Mouse (Mus musculus): ENCODE measurements around the gene Gm4792. TPM values are rescaled to one million over a fixed set of nuclear protein-coding genes. Genes with fewer than 3 reads are reported as not detected.

Gm4792 gene
- total and polyA plus RNA-seq, 2 experiments, result not detected

DNA sequence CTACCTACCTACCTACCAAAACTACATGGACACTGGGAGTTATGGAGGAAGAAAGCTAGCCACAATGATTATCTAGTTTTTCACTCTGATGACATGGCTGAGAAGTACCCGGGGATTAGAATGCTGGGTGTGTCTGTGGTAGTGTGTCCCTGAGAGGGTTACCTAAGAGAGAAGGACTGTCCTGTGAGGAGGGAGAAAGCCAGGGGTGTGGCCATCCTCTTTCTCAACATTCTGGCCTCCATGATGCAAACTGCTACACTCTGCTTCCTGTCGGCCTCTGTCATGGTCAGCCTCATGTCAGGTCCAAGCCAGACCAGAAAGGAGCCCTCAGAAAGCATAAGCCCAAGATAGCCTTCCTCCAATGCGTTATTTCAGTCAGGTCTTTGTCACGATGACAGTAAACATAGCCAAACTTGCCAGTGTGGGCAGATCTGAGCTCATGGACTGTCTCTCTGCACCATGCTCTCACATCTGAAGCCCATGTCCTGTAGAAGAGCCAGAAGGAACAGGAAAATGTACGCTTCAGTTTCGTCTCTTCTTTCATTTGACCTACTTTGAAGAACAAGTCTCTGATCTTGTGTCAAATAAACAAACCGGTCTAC, 50.7 kb downstream of the Gm4792 start:
- H3K36me3 ChIP-seq (ENCODE audit: control insufficient read depth, insufficient read depth, low read length), result no peaks in the 10 kb centered on the region
- H3K4me1 ChIP-seq (ENCODE audit: control insufficient read depth, insufficient read depth, low read length), result no peaks in the 10 kb centered on the region
- WGBS, result 88% methylated on average over 7 of the region's 7 CpGs
- no peak for DNase-seq (ENCODE audit: extremely low read depth, low read depth, low spot score)
- no peak overlapping the region for H3K27ac ChIP-seq (replicated peaks; ENCODE audit: insufficient read depth, low read depth, low read length)
- H3K4me3 ChIP-seq (ENCODE audit: insufficient read depth, low read depth, low read length), result no peak overlapping the region
- no peak overlapping the region for H3K9ac ChIP-seq (ENCODE audit: low read depth, low read length)
- H3K79me2 ChIP-seq (ENCODE audit: control insufficient read depth, insufficient read depth, low read length), result no peaks in the 10 kb centered on the region
- no peak for TF ChIP-seq CTCF (IDR thresholded peaks at IDR 0.05; ENCODE audit: low read depth, low read length)
- no peak for TF ChIP-seq POLR2A (IDR thresholded peaks at IDR 0.05; ENCODE audit: extremely low read depth, insufficient read depth, low read length)
- no peaks in the 10 kb centered on the region for H3K27me3 ChIP-seq (ENCODE audit: control insufficient read depth, insufficient read depth, low read length)

Other genes starting within 250 kb of the Gm4792 start
- gene Nr2c1, start 150.7 kb downstream of the Gm4792 start, total RNA-seq (2014; rRNA removed), result 6.4 and 8.3 TPM in 2 replicates
- gene Nr2c1, start 150.7 kb downstream of the Gm4792 start, polyA plus RNA-seq (2012; rRNA removed), result 3.4 and 3.7 TPM in 2 replicates
- gene Ndufa12, start 100.0 kb downstream of the Gm4792 start, total RNA-seq (2014; rRNA removed), result 205 and 237 TPM in 2 replicates
- gene Ndufa12, start 100.0 kb downstream of the Gm4792 start, polyA plus RNA-seq (2012; rRNA removed), result 74.6 and 83.6 TPM in 2 replicates
- gene Tmcc3, start 13.2 kb upstream of the Gm4792 start, total RNA-seq (2014; rRNA removed), result 6.0 and 7.9 TPM in 2 replicates
- 3.2 and 3.8 TPM in 2 replicates for gene Tmcc3, start 13.2 kb upstream of the Gm4792 start, polyA plus RNA-seq (2012; rRNA removed)